Mouse (Mus musculus): ENCODE data around the gene Inf2. TPM values are rescaled to one million over a fixed set of nuclear protein-coding genes. Genes with fewer than 3 reads are reported as not detected.

Inf2 gene
- polyA plus RNA-seq, 1 experiment = 30.8 TPM

DNA sequence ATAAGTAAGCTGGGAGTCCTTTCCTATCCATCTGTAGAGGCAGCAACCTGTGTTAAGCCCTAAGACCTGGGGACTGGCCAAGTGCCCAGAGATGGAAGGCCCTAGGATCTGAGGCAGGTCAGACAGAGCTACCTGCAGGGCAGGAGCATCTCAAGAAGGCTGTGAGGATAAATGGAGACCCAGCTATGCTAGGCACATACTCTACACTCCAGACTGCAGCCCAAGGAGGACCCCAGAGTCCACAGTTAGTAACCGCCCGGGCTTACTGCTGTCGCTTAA is 72.7 kb downstream of the Inf2 start:
- Histone ChIP-seq H3K4me3 (ENCODE audit: insufficient read depth, low read length) (no peak overlapping the region), H3K4me1 (ENCODE audit: control insufficient read depth, insufficient read depth, low read length) (peaks cover 8% of the 10 kb centered on the region), H3K27ac (ENCODE audit: insufficient read depth, low read depth, low read length) (no peak overlapping the region)
- no peak for TF ChIP-seq POLR2A (IDR thresholded peaks at IDR 0.05; ENCODE audit: borderline replicate concordance, low read depth, low read length)
- no peak for TF ChIP-seq CTCF (IDR thresholded peaks at IDR 0.05; ENCODE audit: low read depth, low read length)

GRCm38 (mm10) chr12:112661851-112662250 is 73.3 kb downstream of the Inf2 start:
- peaks cover 13% of the 10 kb centered on the region for H3K4me1 ChIP-seq (ENCODE audit: control insufficient read depth, insufficient read depth, low read length)
- no peak overlapping the region for H3K27ac ChIP-seq (ENCODE audit: insufficient read depth, low read depth, low read length)
- no peak for TF ChIP-seq POLR2A (IDR thresholded peaks at IDR 0.05; ENCODE audit: borderline replicate concordance, low read depth, low read length)
- TF ChIP-seq CTCF (IDR thresholded peaks at IDR 0.05; ENCODE audit: low read depth, low read length) = no peak
- no peak overlapping the region for H3K4me3 ChIP-seq (ENCODE audit: insufficient read depth, low read length)

DNA sequence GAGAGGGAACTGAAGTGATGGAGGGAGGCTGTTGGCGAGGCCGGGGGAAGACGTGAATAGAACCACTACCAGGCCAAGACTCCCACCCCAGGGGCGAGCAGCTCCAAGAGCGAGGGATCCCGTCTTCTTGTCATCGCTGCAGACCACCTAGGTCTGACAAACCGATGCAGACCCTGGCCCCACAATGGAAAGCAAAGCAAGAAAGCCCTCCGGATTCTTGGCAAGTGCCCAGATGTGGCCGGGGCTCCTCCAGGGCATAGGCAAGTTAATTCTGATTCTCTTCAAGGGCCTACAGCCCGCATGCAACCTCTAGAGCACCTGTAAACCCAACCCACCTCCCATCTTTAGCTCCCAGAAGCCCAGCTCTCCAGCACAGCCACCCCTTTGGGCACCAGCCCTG is 74.7 kb downstream of the Inf2 start:
- TF ChIP-seq POLR2A (IDR thresholded peaks at IDR 0.05; ENCODE audit: borderline replicate concordance, low read depth, low read length) (no peak), CTCF (IDR thresholded peaks at IDR 0.05; ENCODE audit: low read depth, low read length) (no peak)
- Histone ChIP-seq H3K4me1 (ENCODE audit: control insufficient read depth, insufficient read depth, low read length) (peaks cover 21% of the 10 kb centered on the region), H3K27ac (ENCODE audit: insufficient read depth, low read depth, low read length) (no peak overlapping the region)

DNA sequence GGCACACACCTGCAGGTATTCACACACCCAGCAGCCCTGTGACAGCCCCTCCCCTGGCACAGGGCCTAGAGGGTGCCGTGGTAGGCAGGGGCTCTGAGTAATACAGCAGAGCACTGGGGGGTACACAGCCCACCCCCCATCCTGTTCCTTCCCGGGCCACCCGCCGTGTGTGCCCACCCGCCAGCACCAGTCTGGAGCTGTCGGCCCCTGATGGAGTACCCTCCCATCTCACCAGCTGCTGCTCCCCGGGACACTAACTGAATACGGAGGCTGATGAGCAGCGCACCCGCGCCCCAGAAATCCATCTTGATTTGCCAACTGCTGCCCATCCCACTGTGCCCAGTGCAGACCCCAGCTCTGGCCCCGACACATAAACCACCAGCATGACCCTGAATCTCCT is 75.1 kb downstream of the Inf2 start:
- peaks cover 25% of the 10 kb centered on the region for H3K4me1 ChIP-seq (ENCODE audit: control insufficient read depth, insufficient read depth, low read length)
- no peak overlapping the region for H3K27ac ChIP-seq (ENCODE audit: insufficient read depth, low read depth, low read length)
- no peak overlapping the region for H3K4me3 ChIP-seq (ENCODE audit: insufficient read depth, low read length)
- no peak for TF ChIP-seq CTCF (IDR thresholded peaks at IDR 0.05; ENCODE audit: low read depth, low read length)
- TF ChIP-seq POLR2A (IDR thresholded peaks at IDR 0.05; ENCODE audit: borderline replicate concordance, low read depth, low read length) = no peak

More for the DNA sequence above, 74.7 kb downstream of the Inf2 start:
- H3K4me3 ChIP-seq (ENCODE audit: insufficient read depth, low read length) = no peak overlapping the region

DNA sequence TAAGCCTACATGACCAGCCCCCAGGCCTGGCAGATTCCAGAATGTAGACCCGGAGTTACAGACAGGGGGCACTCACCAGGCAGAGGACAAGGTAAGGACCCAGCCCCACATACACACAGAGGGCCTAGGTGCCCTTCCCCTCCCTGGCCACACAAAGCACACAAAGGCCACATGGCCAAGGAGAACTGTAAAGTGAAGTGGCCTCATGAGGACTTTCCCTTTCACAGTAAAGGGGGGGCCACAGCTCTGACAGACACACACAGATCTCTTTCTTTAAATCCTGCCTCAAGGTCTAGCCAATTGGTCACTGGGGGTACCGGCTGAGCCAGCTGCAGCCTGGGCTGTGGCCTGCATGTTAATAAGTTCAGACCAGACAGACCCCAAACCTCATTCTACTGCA is 75.5 kb downstream of the Inf2 start:
- Histone ChIP-seq H3K4me3 (ENCODE audit: insufficient read depth, low read length) (no peak overlapping the region), H3K27ac (ENCODE audit: insufficient read depth, low read depth, low read length) (no peak overlapping the region), H3K4me1 (ENCODE audit: control insufficient read depth, insufficient read depth, low read length) (peaks cover 29% of the 10 kb centered on the region)
- TF ChIP-seq POLR2A (IDR thresholded peaks at IDR 0.05; ENCODE audit: borderline replicate concordance, low read depth, low read length) (no peak), CTCF (IDR thresholded peaks at IDR 0.05; ENCODE audit: low read depth, low read length) (no peak)

DNA sequence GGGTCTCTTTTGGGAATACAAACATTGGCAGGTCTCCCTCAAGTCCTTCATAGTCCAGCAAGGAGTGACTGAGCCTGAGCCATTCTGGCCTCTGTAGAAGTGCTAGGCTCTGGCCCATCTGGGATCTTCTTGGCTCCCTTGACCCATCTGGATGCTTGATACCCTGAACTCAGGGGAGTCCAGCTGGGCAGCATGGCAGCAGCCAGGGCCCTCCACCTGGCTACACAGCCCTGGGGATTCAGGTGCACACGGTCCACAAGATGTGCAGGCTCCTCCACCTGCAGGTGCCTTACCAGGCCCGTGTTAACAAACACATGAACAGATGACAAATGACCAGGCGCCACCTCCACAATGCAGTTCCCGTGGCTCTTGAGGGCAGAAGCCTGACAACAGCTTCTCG is 76.1 kb downstream of the Inf2 start:
- TF ChIP-seq CTCF (IDR thresholded peaks at IDR 0.05; ENCODE audit: low read depth, low read length) = no peak
- TF ChIP-seq POLR2A (IDR thresholded peaks at IDR 0.05; ENCODE audit: borderline replicate concordance, low read depth, low read length) = no peak
- Histone ChIP-seq H3K27ac (ENCODE audit: insufficient read depth, low read depth, low read length) (no peak overlapping the region), H3K4me1 (ENCODE audit: control insufficient read depth, insufficient read depth, low read length) (peaks cover 35% of the 10 kb centered on the region), H3K4me3 (ENCODE audit: insufficient read depth, low read length) (no peak overlapping the region)

Other genes starting within 250 kb of the Inf2 start
- not detected in 2 replicates for gene A530016L24Rik, start 99.3 kb upstream of the Inf2 start, polyA plus RNA-seq (2012; ENCODE audit: insufficient read depth, insufficient read length, missing spikeins)
- gene Tmem179, start 72.0 kb upstream of the Inf2 start, polyA plus RNA-seq (2012; ENCODE audit: insufficient read depth, insufficient read length, missing spikeins) = not detected in 2 replicates
- 33.2 and 38.5 TPM in 2 replicates for gene Adssl1, start 31.3 kb downstream of the Inf2 start, polyA plus RNA-seq (2012; ENCODE audit: insufficient read depth, insufficient read length, missing spikeins)
- 34.9 and 52.4 TPM in 2 replicates for gene Siva1, start 55.9 kb downstream of the Inf2 start, polyA plus RNA-seq (2012; ENCODE audit: insufficient read depth, insufficient read length, missing spikeins)
- gene Akt1, start 86.1 kb downstream of the Inf2 start, polyA plus RNA-seq (2012; ENCODE audit: insufficient read depth, insufficient read length, missing spikeins) = 169 and 176 TPM in 2 replicates
- gene Zbtb42, start 90.0 kb downstream of the Inf2 start, polyA plus RNA-seq (2012; ENCODE audit: insufficient read depth, insufficient read length, missing spikeins) = 9.2 and 10.1 TPM in 2 replicates
- gene Cep170b, start 131.7 kb downstream of the Inf2 start, polyA plus RNA-seq (2012; ENCODE audit: insufficient read depth, insufficient read length, missing spikeins) = 8.5 and 17.7 TPM in 2 replicates
- gene Pld4, start 171.9 kb downstream of the Inf2 start, polyA plus RNA-seq (2012; ENCODE audit: insufficient read depth, insufficient read length, missing spikeins) = 1,067 and 1,170 TPM in 2 replicates
- gene Ahnak2, start 213.9 kb downstream of the Inf2 start, polyA plus RNA-seq (2012; ENCODE audit: insufficient read depth, insufficient read length, missing spikeins) = 27.3 TPM in 2 replicates
- gene Clba1, start 220.2 kb downstream of the Inf2 start, polyA plus RNA-seq (2012; ENCODE audit: insufficient read depth, insufficient read length, missing spikeins) = 2.0 and 2.1 TPM in 2 replicates
- 26.2 and 28.0 TPM in 2 replicates for gene Cdca4, start 240.6 kb downstream of the Inf2 start, polyA plus RNA-seq (2012; ENCODE audit: insufficient read depth, insufficient read length, missing spikeins)